Mouse (Mus musculus): Measurements from ENCODE around the gene Prkrip1.
"Not testable (repeated sequence)": the region's sequence is repeated elsewhere in the genome, so short reads cannot be mapped to it uniquely, and the experiment has no call there.

- not testable (repeated sequence) for TF ChIP-seq EP300, CTCF (IDR thresholded peaks at IDR 0.05; ENCODE audit: low read depth)
Measured at GRCm38 (mm10) chr5:136160084-136160483, 38.7 kb downstream of the Prkrip1 start.
